Mouse (Mus musculus): ENCODE measurements around the gene Lmtk2. TPM values are rescaled to one million over a fixed set of nuclear protein-coding genes. Genes with fewer than 3 reads are reported as not detected.

Gene Lmtk2
- polyA plus RNA-seq, 1 experiment from 2014 or later, result 5.6 TPM

DNA sequence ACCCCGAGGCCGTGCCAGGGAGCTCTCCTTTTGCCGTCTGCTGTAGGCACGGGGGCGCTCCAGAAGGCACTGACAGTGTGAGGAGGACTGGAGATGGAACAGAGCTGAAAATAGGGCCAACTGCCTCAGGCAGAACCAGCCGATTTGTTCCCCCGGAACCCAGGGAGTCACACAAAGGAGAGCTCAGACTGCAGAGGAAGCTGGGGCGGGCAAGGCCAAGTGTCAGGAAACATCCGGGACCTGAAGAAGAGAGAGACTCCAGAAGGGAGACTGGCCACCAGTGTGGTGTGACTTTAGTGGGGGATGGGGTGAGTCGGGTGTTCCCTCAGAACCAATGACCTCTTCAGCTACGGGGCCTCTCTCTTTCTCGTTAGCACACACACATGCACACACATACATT lies 119.1 kb downstream of the Lmtk2 start:
- H3K4me1 ChIP-seq (ENCODE audit: control insufficient read depth, insufficient read depth, low read length), result peaks cover 8% of the 10 kb centered on the region; the same call in 1 of the 2 replicates
- whole genome bisulfite sequencing, result 70% methylated on average over 12 of the region's 12 CpGs
- H3K9me3 ChIP-seq (ENCODE audit: control insufficient read depth, low read depth, low read length), result no peaks in the 10 kb centered on the region
- H3K27me3 ChIP-seq (ENCODE audit: control insufficient read depth, insufficient read depth, low read length), result no peaks in the 10 kb centered on the region
- no peaks in the 10 kb centered on the region; the same call in 1 of the 2 replicates for H3K36me3 ChIP-seq (ENCODE audit: control insufficient read depth, insufficient read depth, low read length)
- H3K9ac ChIP-seq (replicated peaks; ENCODE audit: low read depth, low read length), result no peak overlapping the region
- no peak overlapping the region for H3K27ac ChIP-seq (ENCODE audit: low read length)
- no peak overlapping the region for H3K4me2 ChIP-seq (replicated peaks; ENCODE audit: low read depth, low read length)
- H3K4me3 ChIP-seq (ENCODE audit: low read depth, low read length), result no peak overlapping the region
- ATAC-seq (ENCODE audit: insufficient number of reproducible peaks, insufficient read depth, low FRiP score, low read depth), result no peak

- peaks cover 8% of the 10 kb centered on the region; the same call in 1 of the 2 replicates for H3K4me1 ChIP-seq (ENCODE audit: control insufficient read depth, insufficient read depth, low read length)
- ATAC-seq (ENCODE audit: insufficient number of reproducible peaks, insufficient read depth, low FRiP score, low read depth), result no peak
- no peaks in the 10 kb centered on the region for H3K9me3 ChIP-seq (ENCODE audit: control insufficient read depth, low read depth, low read length)
- H3K9ac ChIP-seq (replicated peaks; ENCODE audit: low read depth, low read length), result no peak overlapping the region
- no peak overlapping the region for H3K4me2 ChIP-seq (replicated peaks; ENCODE audit: low read depth, low read length)
- H3K4me3 ChIP-seq (ENCODE audit: low read depth, low read length), result no peak overlapping the region
- H3K27me3 ChIP-seq (ENCODE audit: control insufficient read depth, insufficient read depth, low read length), result no peaks in the 10 kb centered on the region
- 79% methylated on average over 5 of the region's 5 CpGs for WGBS
- no peak overlapping the region for H3K27ac ChIP-seq (ENCODE audit: low read length)
- H3K36me3 ChIP-seq (ENCODE audit: control insufficient read depth, insufficient read depth, low read length), result no peaks in the 10 kb centered on the region
Measured at GRCm38 (mm10) chr5:144219936-144220335, 119.7 kb downstream of the Lmtk2 start.

GRCm38 (mm10) chr5:144221305-144221704 lies 121.1 kb downstream of the Lmtk2 start:
- WGBS, result 65% methylated on average over 4 of the region's 4 CpGs
- Histone ChIP-seq H3K4me1 (ENCODE audit: control insufficient read depth, insufficient read depth, low read length) (peaks cover 8% of the 10 kb centered on the region; the same call in 1 of the 2 replicates), H3K9ac (replicated peaks; ENCODE audit: low read depth, low read length) (no peak overlapping the region), H3K27me3 (ENCODE audit: control insufficient read depth, insufficient read depth, low read length) (no peaks in the 10 kb centered on the region), H3K9me3 (ENCODE audit: control insufficient read depth, low read depth, low read length) (no peaks in the 10 kb centered on the region), H3K36me3 (ENCODE audit: control insufficient read depth, insufficient read depth, low read length) (no peaks in the 10 kb centered on the region), H3K4me3 (ENCODE audit: low read depth, low read length) (no peak overlapping the region), H3K27ac (ENCODE audit: low read length) (no peak overlapping the region), H3K4me2 (replicated peaks; ENCODE audit: low read depth, low read length) (no peak overlapping the region)
- ATAC-seq (ENCODE audit: insufficient number of reproducible peaks, insufficient read depth, low FRiP score, low read depth), result no peak

DNA sequence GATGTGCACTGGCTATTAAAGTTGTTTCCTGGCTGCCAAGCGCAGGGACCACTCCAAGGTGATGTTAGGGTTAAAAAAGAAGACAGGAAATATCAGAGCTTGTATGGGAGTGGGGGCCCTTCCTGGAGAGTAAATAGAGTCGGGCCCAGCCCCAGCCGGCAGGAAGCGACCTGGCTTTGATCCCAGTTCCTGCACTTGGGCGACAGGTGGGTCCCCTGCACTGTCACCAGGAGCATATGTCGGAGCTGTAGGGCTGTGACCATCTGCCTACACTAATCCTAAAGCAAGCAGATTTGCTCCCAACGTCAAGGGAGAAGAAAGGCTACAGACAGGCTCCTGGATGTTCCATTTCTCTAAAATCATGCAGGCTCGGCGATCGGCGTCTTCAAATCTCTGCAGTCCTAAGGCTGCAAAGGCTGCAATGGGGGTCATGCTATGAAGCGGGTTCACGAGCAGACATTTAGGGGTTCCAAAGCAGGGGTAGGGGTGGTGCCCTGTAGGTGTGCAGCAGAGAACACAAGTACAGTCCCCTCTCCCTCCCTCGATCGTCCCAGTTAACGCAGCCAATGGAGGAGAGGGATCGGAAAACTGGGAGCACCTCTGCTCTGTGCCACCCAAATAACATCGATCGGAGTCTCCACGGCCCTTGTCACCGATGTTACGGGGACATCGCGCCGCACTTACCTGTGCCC lies 122.7 kb downstream of the Lmtk2 start:
- Histone ChIP-seq H3K9me3 (ENCODE audit: control insufficient read depth, low read depth, low read length) (no peaks in the 10 kb centered on the region), H3K9ac (replicated peaks; ENCODE audit: low read depth, low read length) (peak overlapping the region; percentile 55; the same call in 1 of the 2 replicates), H3K4me3 (ENCODE audit: low read depth, low read length) (peak overlapping the region; percentile 78), H3K36me3 (ENCODE audit: control insufficient read depth, insufficient read depth, low read length) (no peaks in the 10 kb centered on the region), H3K27me3 (ENCODE audit: control insufficient read depth, insufficient read depth, low read length) (no peaks in the 10 kb centered on the region), H3K4me2 (replicated peaks; ENCODE audit: low read depth, low read length) (peak overlapping the region; percentile 84), H3K27ac (ENCODE audit: low read length) (peak overlapping the region; percentile 67; the same call in 1 of the 2 replicates), H3K4me1 (ENCODE audit: control insufficient read depth, insufficient read depth, low read length) (peaks cover 8% of the 10 kb centered on the region; the same call in 1 of the 2 replicates)
- ATAC-seq (ENCODE audit: insufficient number of reproducible peaks, insufficient read depth, low FRiP score, low read depth), result peak; percentile 39; the same call in 1 of the 2 replicates
- WGBS, result 2% methylated on average over 25 of the region's 25 CpGs

DNA sequence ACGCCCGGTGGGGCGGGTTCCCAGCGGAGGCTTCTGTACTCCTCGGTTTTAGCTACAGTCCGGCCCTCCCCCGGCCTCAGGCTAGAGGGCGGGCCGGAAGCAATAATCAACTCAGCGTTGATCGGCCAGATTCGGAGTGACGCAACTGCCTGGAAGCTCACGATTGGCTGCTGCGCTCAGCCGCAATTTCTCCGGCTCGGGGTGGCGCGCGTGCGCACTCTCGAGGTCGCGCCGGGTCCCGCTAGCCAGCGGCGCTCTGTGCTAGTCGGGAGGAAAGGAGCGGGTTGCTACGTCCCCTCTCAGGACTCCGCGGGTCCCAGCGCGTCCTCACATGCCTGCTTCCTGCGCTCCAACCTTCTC lies 123.2 kb downstream of the Lmtk2 start, which contains the start of gene Tecpr1:
Gene Tecpr1, minus strand, starts transcription at position 113 of the 360 bp plus-strand sequence.
- H3K4me2 ChIP-seq (replicated peaks; ENCODE audit: low read depth, low read length), result peak within 1 kb of the TSS; percentile 84
- no peaks in the 10 kb centered on the region for H3K9me3 ChIP-seq (ENCODE audit: control insufficient read depth, low read depth, low read length)
- H3K36me3 ChIP-seq (ENCODE audit: control insufficient read depth, insufficient read depth, low read length), result no peaks in the 10 kb centered on the region
- H3K27ac ChIP-seq (ENCODE audit: low read length), result peak within 1 kb of the TSS; percentile 78; the same call in 1 of the 2 replicates
- ATAC-seq (ENCODE audit: insufficient number of reproducible peaks, insufficient read depth, low FRiP score, low read depth), result peak; percentile 95
- H3K27me3 ChIP-seq (ENCODE audit: control insufficient read depth, insufficient read depth, low read length), result no peaks in the 10 kb centered on the region
- peaks cover 8% of the 10 kb centered on the region; the same call in 1 of the 2 replicates for H3K4me1 ChIP-seq (ENCODE audit: control insufficient read depth, insufficient read depth, low read length)
- peak within 1 kb of the TSS; percentile 60 for H3K9ac ChIP-seq (replicated peaks; ENCODE audit: low read depth, low read length)
- under 1% methylated on average over 36 of the region's 37 CpGs for whole genome bisulfite sequencing
- H3K4me3 ChIP-seq (ENCODE audit: low read depth, low read length), result peak within 1 kb of the TSS; percentile 78

GRCm38 (mm10) chr5:144223899-144224816 lies 123.9 kb downstream of the Lmtk2 start:
- Histone ChIP-seq H3K36me3 (ENCODE audit: control insufficient read depth, insufficient read depth, low read length) (no peaks in the 10 kb centered on the region), H3K4me2 (replicated peaks; ENCODE audit: low read depth, low read length) (peak overlapping the region; percentile 84), H3K4me1 (ENCODE audit: control insufficient read depth, insufficient read depth, low read length) (peaks cover 8% of the 10 kb centered on the region; the same call in 1 of the 2 replicates), H3K9ac (replicated peaks; ENCODE audit: low read depth, low read length) (peak overlapping the region; percentile 60), H3K27me3 (ENCODE audit: control insufficient read depth, insufficient read depth, low read length) (no peaks in the 10 kb centered on the region), H3K27ac (ENCODE audit: low read length) (peak overlapping the region; percentile 78; the same call in 1 of the 2 replicates), H3K4me3 (ENCODE audit: low read depth, low read length) (peak overlapping the region; percentile 78), H3K9me3 (ENCODE audit: control insufficient read depth, low read depth, low read length) (no peaks in the 10 kb centered on the region)
- ATAC-seq (ENCODE audit: insufficient number of reproducible peaks, insufficient read depth, low FRiP score, low read depth), result no peak; the same call in 1 of the 2 replicates
- WGBS, result 25% methylated on average over 18 of the region's 18 CpGs

DNA sequence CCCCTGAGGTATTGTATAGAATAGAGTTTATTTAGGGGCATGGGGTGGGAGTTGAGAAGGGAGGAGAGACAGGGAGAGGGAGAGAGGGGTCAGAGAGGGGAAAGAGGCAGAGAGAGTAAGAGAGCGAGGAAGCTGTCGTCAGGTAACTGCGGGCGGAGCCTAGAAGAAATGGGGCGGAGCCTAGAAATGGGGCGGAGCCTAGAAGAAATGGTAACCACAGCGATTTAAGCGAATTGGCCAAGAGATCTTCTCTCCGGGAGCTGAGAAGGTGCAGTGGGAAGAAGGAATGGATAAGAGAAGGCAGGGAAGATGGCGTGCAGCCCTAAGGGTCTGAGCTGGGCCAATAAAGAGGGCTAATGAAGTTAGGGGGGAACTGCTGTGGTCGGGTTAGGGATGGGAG lies 126.0 kb downstream of the Lmtk2 start:
- H3K4me1 ChIP-seq (ENCODE audit: control insufficient read depth, insufficient read depth, low read length), result peaks cover 8% of the 10 kb centered on the region; the same call in 1 of the 2 replicates
- no peak overlapping the region for H3K4me3 ChIP-seq (ENCODE audit: low read depth, low read length)
- no peak for ATAC-seq (ENCODE audit: insufficient number of reproducible peaks, insufficient read depth, low FRiP score, low read depth)
- no peaks in the 10 kb centered on the region for H3K36me3 ChIP-seq (ENCODE audit: control insufficient read depth, insufficient read depth, low read length)
- H3K9me3 ChIP-seq (ENCODE audit: control insufficient read depth, low read depth, low read length), result no peaks in the 10 kb centered on the region
- no peaks in the 10 kb centered on the region for H3K27me3 ChIP-seq (ENCODE audit: control insufficient read depth, insufficient read depth, low read length)
- no peak overlapping the region for H3K27ac ChIP-seq (ENCODE audit: low read length)
- H3K4me2 ChIP-seq (replicated peaks; ENCODE audit: low read depth, low read length), result no peak overlapping the region
- no peak overlapping the region for H3K9ac ChIP-seq (replicated peaks; ENCODE audit: low read depth, low read length)
- whole genome bisulfite sequencing, result 27% methylated on average over 11 of the region's 11 CpGs

- no peaks in the 10 kb centered on the region for H3K27me3 ChIP-seq (ENCODE audit: control insufficient read depth, insufficient read depth, low read length)
Measured at GRCm38 (mm10) chr5:144230216-144230615, 130.0 kb downstream of the Lmtk2 start.

More at GRCm38 (mm10) chr5:144230216-144230615, 130.0 kb downstream of the Lmtk2 start:
- Histone ChIP-seq H3K4me3 (ENCODE audit: low read depth, low read length) (no peak overlapping the region), H3K4me2 (replicated peaks; ENCODE audit: low read depth, low read length) (no peak overlapping the region), H3K4me1 (ENCODE audit: control insufficient read depth, insufficient read depth, low read length) (no peaks in the 10 kb centered on the region), H3K9me3 (ENCODE audit: control insufficient read depth, low read depth, low read length) (no peaks in the 10 kb centered on the region), H3K36me3 (ENCODE audit: control insufficient read depth, insufficient read depth, low read length) (no peaks in the 10 kb centered on the region), H3K9ac (replicated peaks; ENCODE audit: low read depth, low read length) (no peak overlapping the region), H3K27ac (ENCODE audit: low read length) (no peak overlapping the region)
- 85% methylated on average over 7 of the region's 7 CpGs for WGBS
- no peak for ATAC-seq (ENCODE audit: insufficient number of reproducible peaks, insufficient read depth, low FRiP score, low read depth)
